Mouse (Mus musculus) forebrain, embryonic 12.5 days (tissue): ENCODE results near the gene Chrd. TPM values are rescaled to one million over a fixed set of nuclear protein-coding genes. Genes with fewer than 3 reads are reported as not detected.

Experiments
- ATAC-seq: fragments of 200-750 bp; cut with Nextera tagmentation; 2 replicates; pipeline ENCODE4 v1.8.0; 2017; ENCODE audit warnings: moderate TSS enrichment; ENCODE audit not compliant: low FRiP score
- H3K27ac ChIP-seq: fragments of 300-500 bp; sonication (generic); 2 replicates; pipeline ENCODE4 v1.5.1; 2016; ENCODE audit warnings: mild to moderate bottlenecking
- H3K27me3 ChIP-seq: fragments of 300-500 bp; sonication (generic); 2 replicates; pipeline ENCODE4 v1.6.1; 2016; ENCODE audit warnings: mild to moderate bottlenecking
- H3K36me3 ChIP-seq: fragments of 300-500 bp; sonication (generic); replicated peaks from 2 replicates; pipeline ENCODE4 v1.6.1; 2016; ENCODE audit warnings: mild to moderate bottlenecking
- H3K4me1 ChIP-seq: fragments of 300-500 bp; sonication (generic); 2 replicates; pipeline ENCODE4 v1.6.1; 2016
- H3K4me2 ChIP-seq: fragments of 300-500 bp; sonication (generic); 2 replicates; pipeline ENCODE4 v1.6.1; 2016; ENCODE audit warnings: mild to moderate bottlenecking, moderate library complexity
- H3K4me3 ChIP-seq: fragments of 300-500 bp; sonication (generic); replicated peaks from 2 replicates; pipeline ENCODE4 v1.5.1; 2016; ENCODE audit warnings: mild to moderate bottlenecking
- H3K9ac ChIP-seq: fragments of 300-500 bp; sonication (generic); 2 replicates; pipeline ENCODE4 v1.6.1; 2016; ENCODE audit warnings: mild to moderate bottlenecking
- H3K9me3 ChIP-seq: fragments of 300-500 bp; sonication (generic); 2 replicates; pipeline ENCODE4 v1.6.1; 2016
- WGBS: fragments of 180-500 bp; shearing (Covaris S2); methylation state at CpG from one replicate; pipeline ENCODE4 v1.1.7; 2016; 5-methylcytosine and 5-hydroxymethylcytosine counted together
- polyA plus RNA-seq: library from polyadenylated mRNA; unstranded; fragments of >200 nt; fragmentation: Nextera tagmentation; extraction: Ambion mirVana; gene quantifications from 2 replicates; pipeline ENCODE4 v1.2.1, GENCODE M21; 2016

The Chrd gene
- polyA plus RNA-seq, 1 experiment from 2014 or later = 2.9 TPM

- Histone ChIP-seq H3K27me3 (no peaks in the 10 kb centered on the region), H3K27ac (no peak overlapping the region), H3K9me3 (0 out of 2 replicates have a peak, but pooled peaks cover 2% of the 10 kb centered on the region), H3K4me2 (no peak overlapping the region), H3K4me1 (no peaks in the 10 kb centered on the region), H3K36me3 (no peaks in the 10 kb centered on the region), H3K4me3 (no peak overlapping the region), H3K9ac (no peak overlapping the region)
- 64% methylated on average over 8 of the region's 8 CpGs for WGBS
- ATAC-seq = no peak
Observed at GRCm38 (mm10) chr16:20750518-20750917, 17.6 kb downstream of the Chrd start.

DNA sequence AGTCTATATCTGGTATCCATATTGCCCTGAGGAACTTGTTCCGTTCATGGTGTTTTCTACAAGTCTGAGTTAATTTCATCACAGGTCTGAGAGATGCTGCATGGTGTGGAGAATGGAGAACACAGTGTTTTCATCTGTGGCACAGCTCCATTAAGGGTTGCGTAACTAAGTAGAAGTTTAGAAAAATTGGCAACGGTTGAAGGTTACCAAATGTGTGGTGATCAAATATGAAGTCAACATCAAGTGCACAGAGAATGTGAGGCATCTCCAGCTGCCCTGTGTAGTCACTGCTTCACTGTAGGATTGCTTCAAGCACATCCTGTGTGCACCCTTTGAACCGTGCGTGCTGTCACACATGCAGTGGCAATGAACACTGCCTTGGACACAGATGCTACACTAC lies 23.1 kb downstream of the Chrd start:
- no peak for ATAC-seq
- 93% methylated on average over 5 of the region's 5 CpGs for WGBS

DNA sequence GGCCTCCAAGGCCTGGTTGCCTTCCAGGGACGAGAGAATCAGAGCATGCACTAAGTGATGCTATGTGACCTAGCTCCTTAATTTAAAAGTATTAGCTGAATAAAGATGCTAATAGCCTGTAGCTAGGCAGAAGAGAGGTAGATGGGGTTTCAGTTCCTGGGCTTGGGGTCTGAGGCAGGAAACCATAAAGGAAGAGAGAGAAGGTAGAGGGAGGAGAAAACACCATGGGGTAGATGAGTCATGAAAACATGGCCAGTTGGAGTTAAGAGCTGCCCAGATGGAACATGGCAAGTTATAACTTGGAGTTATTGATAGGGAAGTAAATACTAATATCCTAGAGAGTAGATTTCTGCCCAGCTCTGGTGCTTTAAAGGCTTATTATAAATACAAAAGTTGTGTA lies 24.5 kb downstream of the Chrd start:
- no peak overlapping the region for H3K4me2 ChIP-seq
- H3K4me1 ChIP-seq = no peaks in the 10 kb centered on the region
- H3K27ac ChIP-seq = no peak overlapping the region
- no peaks in the 10 kb centered on the region for H3K27me3 ChIP-seq
- ATAC-seq = no peak
- H3K9ac ChIP-seq = no peak overlapping the region
- H3K36me3 ChIP-seq = no peaks in the 10 kb centered on the region
- no peaks in the 10 kb centered on the region for H3K9me3 ChIP-seq
- no peak overlapping the region for H3K4me3 ChIP-seq
- 74% methylated on average over 1 of the region's 1 CpGs for WGBS

More for the DNA sequence above, 23.1 kb downstream of the Chrd start:
- no peaks in the 10 kb centered on the region for H3K27me3 ChIP-seq
- no peak overlapping the region for H3K4me2 ChIP-seq
- no peaks in the 10 kb centered on the region for H3K36me3 ChIP-seq
- no peak overlapping the region for H3K27ac ChIP-seq
- no peaks in the 10 kb centered on the region for H3K9me3 ChIP-seq
- no peak overlapping the region for H3K9ac ChIP-seq
- no peak overlapping the region for H3K4me3 ChIP-seq
- H3K4me1 ChIP-seq = no peaks in the 10 kb centered on the region

- H3K27ac ChIP-seq = no peak overlapping the region
- H3K4me3 ChIP-seq = no peak overlapping the region
- WGBS = 15% methylated on average over 3 of the region's 3 CpGs
- H3K4me2 ChIP-seq = no peak overlapping the region
- no peaks in the 10 kb centered on the region for H3K27me3 ChIP-seq
- no peaks in the 10 kb centered on the region for H3K36me3 ChIP-seq
- ATAC-seq = no peak
- H3K9ac ChIP-seq = no peak overlapping the region
- no peaks in the 10 kb centered on the region for H3K9me3 ChIP-seq
- no peaks in the 10 kb centered on the region for H3K4me1 ChIP-seq
Observed at GRCm38 (mm10) chr16:20761681-20762080, 28.8 kb downstream of the Chrd start.

DNA sequence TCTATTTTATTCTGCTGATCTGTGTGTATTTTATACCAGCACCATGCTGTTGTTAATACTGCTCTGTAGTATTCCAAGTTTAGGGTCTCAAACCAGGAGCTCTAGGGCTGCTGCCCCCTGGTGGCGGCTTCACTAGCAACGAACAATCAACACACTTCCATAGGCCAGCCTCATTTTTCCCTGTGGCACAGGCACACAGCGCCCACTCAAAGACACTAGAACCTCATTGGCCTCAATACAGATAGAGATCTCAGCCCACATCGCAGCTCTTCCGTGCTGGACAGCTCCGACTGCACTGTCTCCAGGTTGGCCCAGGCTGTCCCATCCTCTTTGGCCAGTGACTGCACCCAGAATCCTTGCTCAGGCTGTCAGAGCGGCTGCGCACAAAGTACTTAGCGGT lies 32.3 kb downstream of the Chrd start:
- no peak overlapping the region for H3K27ac ChIP-seq
- H3K9ac ChIP-seq = no peak overlapping the region
- H3K9me3 ChIP-seq = no peaks in the 10 kb centered on the region
- H3K36me3 ChIP-seq = no peaks in the 10 kb centered on the region
- no peak for ATAC-seq
- no peaks in the 10 kb centered on the region for H3K27me3 ChIP-seq
- no peaks in the 10 kb centered on the region for H3K4me1 ChIP-seq
- no peak overlapping the region for H3K4me3 ChIP-seq
- H3K4me2 ChIP-seq = no peak overlapping the region
- WGBS = 50% methylated on average over 9 of the region's 9 CpGs

DNA sequence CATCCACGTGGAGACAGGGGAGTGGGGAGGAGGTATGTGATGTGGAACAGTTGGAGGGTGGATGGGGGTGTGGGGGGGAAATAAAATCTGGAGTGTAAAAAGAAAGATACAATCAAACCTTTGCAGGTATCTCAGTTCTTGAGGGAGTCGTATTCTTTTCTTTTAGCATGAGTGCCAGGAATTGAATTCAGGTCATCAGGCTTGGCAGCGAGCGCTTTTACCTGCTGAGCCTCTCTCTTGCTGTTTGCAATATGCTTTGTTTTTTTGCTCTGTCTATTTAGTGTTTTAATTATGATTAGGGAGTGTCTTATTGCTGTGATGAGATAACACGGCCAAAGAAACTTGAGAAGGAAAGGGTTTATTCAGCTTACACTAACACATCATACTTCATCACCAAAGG lies 42.1 kb downstream of the Chrd start:
- H3K9ac ChIP-seq = no peak overlapping the region
- no peak overlapping the region for H3K27ac ChIP-seq
- no peaks in the 10 kb centered on the region for H3K27me3 ChIP-seq
- WGBS = 81% methylated on average over 5 of the region's 5 CpGs
- H3K4me3 ChIP-seq = no peak overlapping the region
- H3K4me1 ChIP-seq = no peaks in the 10 kb centered on the region
- ATAC-seq = no peak
- no peaks in the 10 kb centered on the region for H3K9me3 ChIP-seq
- H3K4me2 ChIP-seq = no peak overlapping the region
- no peaks in the 10 kb centered on the region for H3K36me3 ChIP-seq

DNA sequence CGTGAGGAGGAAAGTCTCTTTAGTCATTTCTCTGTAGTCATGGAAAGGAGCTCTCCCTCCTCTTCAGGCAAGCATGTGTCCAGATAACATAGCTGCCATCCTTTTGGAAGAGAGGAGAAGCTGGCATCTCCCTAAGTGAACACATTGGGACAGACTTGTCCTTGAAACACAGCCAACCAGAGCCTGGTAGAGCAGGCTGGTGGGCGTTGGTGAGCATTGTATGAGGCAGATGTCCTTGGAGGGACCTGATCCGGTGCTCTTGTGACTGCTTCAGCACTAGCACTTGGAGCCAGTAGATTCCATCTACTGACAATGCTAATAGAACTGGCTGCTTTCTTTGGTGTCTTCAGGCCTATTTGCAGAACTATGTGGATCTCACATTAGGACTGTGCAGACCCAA lies 46.9 kb downstream of the Chrd start:
- no peak overlapping the region for H3K4me3 ChIP-seq
- H3K9me3 ChIP-seq = no peaks in the 10 kb centered on the region
- no peak overlapping the region for H3K9ac ChIP-seq
- 85% methylated on average over 3 of the region's 3 CpGs for WGBS
- H3K36me3 ChIP-seq = no peaks in the 10 kb centered on the region
- ATAC-seq = no peak
- H3K4me1 ChIP-seq = no peaks in the 10 kb centered on the region
- H3K27ac ChIP-seq = no peak overlapping the region
- no peak overlapping the region for H3K4me2 ChIP-seq
- H3K27me3 ChIP-seq = no peaks in the 10 kb centered on the region

DNA sequence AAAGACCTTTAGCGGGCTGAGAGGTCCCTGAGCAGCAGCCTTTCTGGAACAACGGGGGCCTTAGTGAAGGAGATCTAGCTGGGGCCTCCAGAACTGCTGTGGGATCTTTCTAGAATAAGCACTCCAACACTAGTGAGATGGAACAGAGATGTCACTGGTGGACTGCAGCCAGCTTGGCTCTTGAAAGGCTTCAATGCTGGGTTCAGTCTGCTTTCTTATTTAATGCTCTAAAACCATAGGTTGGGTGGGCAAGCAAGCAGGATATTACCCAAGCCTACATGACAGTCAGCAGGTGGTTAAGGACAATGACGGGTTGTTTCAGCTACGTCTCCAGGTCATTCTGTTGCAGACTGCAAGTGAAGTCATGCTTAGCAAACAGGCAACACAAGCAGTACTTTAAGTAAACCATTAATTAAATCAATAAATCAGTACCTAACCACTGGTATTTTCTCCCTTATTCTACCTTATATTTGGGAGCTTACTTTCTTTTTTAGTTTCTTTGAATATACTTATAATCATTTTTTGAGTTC lies 48.2 kb downstream of the Chrd start:
- no peak for ATAC-seq
- no peak overlapping the region for H3K27ac ChIP-seq
- 80% methylated on average over 4 of the region's 4 CpGs for WGBS

GRCm38 (mm10) chr16:20783891-20784290 lies 51.0 kb downstream of the Chrd start:
- Histone ChIP-seq H3K4me3 (no peak overlapping the region), H3K4me1 (no peaks in the 10 kb centered on the region), H3K27ac (no peak overlapping the region), H3K9ac (no peak overlapping the region), H3K36me3 (no peaks in the 10 kb centered on the region), H3K27me3 (no peaks in the 10 kb centered on the region), H3K9me3 (no peaks in the 10 kb centered on the region), H3K4me2 (no peak overlapping the region)
- no peak for ATAC-seq
- WGBS = 93% methylated on average over 2 of the region's 2 CpGs

More for the DNA sequence above, 48.2 kb downstream of the Chrd start:
- Histone ChIP-seq H3K4me1 (no peaks in the 10 kb centered on the region), H3K9me3 (no peaks in the 10 kb centered on the region), H3K4me2 (no peak overlapping the region), H3K27me3 (no peaks in the 10 kb centered on the region), H3K4me3 (no peak overlapping the region), H3K36me3 (no peaks in the 10 kb centered on the region), H3K9ac (no peak overlapping the region)

- Histone ChIP-seq H3K36me3 (no peaks in the 10 kb centered on the region), H3K27me3 (no peaks in the 10 kb centered on the region), H3K4me1 (no peaks in the 10 kb centered on the region), H3K9me3 (no peaks in the 10 kb centered on the region), H3K4me3 (no peak overlapping the region), H3K4me2 (no peak overlapping the region), H3K27ac (no peak overlapping the region), H3K9ac (no peak overlapping the region)
- no peak for ATAC-seq
Observed at GRCm38 (mm10) chr16:20784754-20785153, 51.8 kb downstream of the Chrd start.

DNA sequence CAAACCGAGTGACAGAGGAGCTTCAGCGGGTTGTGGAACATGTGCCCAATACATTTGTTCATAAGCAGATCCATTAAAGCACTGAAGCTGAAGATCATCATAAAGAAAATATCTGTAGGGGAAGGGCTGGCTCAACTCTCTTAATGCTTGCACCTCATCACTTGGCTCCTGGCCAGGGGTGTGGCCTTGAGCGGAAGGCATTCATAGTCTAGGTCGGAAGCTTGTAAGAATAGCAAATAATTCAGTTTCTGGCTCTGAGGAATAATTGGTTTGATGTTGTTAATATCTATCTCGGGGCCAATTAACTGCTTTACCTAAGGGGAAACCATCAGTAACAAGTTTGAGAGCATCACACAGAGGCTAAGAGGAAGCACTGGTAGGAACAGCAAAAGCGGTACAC lies 53.6 kb downstream of the Chrd start:
- Histone ChIP-seq H3K9me3 (no peaks in the 10 kb centered on the region), H3K27me3 (no peaks in the 10 kb centered on the region), H3K4me1 (no peaks in the 10 kb centered on the region), H3K4me2 (no peak overlapping the region), H3K36me3 (no peaks in the 10 kb centered on the region), H3K27ac (no peak overlapping the region), H3K9ac (no peak overlapping the region), H3K4me3 (no peak overlapping the region)
- WGBS = 89% methylated on average over 6 of the region's 6 CpGs
- ATAC-seq = no peak

DNA sequence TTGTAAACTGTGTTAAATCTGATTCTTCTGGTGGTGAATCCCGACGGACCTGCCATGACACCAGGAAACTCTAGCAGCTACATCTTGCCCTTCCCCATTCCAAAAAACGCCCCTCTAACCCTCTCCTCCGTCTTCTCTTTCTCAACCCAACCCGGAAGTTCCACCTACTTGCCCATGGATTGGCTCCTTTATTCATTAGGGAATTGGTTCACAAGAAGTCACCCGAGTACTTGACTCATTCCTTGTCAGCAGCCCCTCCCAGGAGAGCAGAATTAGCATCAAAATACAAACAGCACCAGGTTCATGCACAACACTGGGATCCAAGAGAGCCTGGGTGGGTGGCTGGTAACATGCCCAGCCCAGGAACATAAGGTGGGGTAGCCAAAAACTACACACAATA lies 58.9 kb downstream of the Chrd start:
- H3K9me3 ChIP-seq = no peaks in the 10 kb centered on the region
- H3K27ac ChIP-seq = no peak overlapping the region
- H3K4me1 ChIP-seq = no peaks in the 10 kb centered on the region
- no peak overlapping the region for H3K9ac ChIP-seq
- no peaks in the 10 kb centered on the region for H3K36me3 ChIP-seq
- ATAC-seq = no peak
- H3K4me3 ChIP-seq = no peak overlapping the region
- 62% methylated on average over 6 of the region's 6 CpGs for WGBS
- no peak overlapping the region for H3K4me2 ChIP-seq
- no peaks in the 10 kb centered on the region for H3K27me3 ChIP-seq
